Mouse (Mus musculus) heart, embryonic 15.5 days (tissue): Measurements from ENCODE around the gene Zfp128. TPM values are rescaled to one million over a fixed set of nuclear protein-coding genes. Genes with fewer than 3 reads are reported as not detected.
"Not testable (repeated sequence)": the region's sequence is repeated elsewhere in the genome, so short reads cannot be mapped to it uniquely, and the experiment has no call there.

Source experiments
- ATAC-seq: fragments of 200-750 bp; cut with Nextera tagmentation; replicated peaks from 2 replicates; pipeline ENCODE4 v1.8.0; 2017; ENCODE audit warnings: low read depth, moderate TSS enrichment; ENCODE audit not compliant: insufficient number of reproducible peaks, insufficient read depth, low FRiP score
- H3K27ac ChIP-seq: fragments of 300-500 bp; sonication (generic); 2 replicates; pipeline ENCODE4 v1.5.1; 2015; ENCODE audit warnings: mild to moderate bottlenecking, inconsistent platforms
- H3K27me3 ChIP-seq: fragments of 300-500 bp; sonication (generic); 2 replicates; pipeline ENCODE4 v1.6.1; 2015; ENCODE audit warnings: inconsistent platforms
- H3K36me3 ChIP-seq: fragments of 300-500 bp; sonication (generic); 2 replicates; pipeline ENCODE4 v1.6.1; 2015; ENCODE audit warnings: mild to moderate bottlenecking, inconsistent platforms
- H3K4me1 ChIP-seq: fragments of 300-500 bp; sonication (generic); replicated peaks from 2 replicates; pipeline ENCODE4 v1.6.1; 2015; ENCODE audit warnings: inconsistent platforms
- H3K4me2 ChIP-seq: fragments of 300-500 bp; sonication (generic); 2 replicates; pipeline ENCODE4 v1.6.1; 2015; ENCODE audit warnings: inconsistent platforms, mild to moderate bottlenecking, moderate library complexity
- H3K4me3 ChIP-seq: fragments of 300-500 bp; sonication (generic); 2 replicates; pipeline ENCODE4 v1.5.1; 2015; ENCODE audit warnings: mild to moderate bottlenecking, inconsistent platforms
- H3K9ac ChIP-seq: fragments of 300-500 bp; sonication (generic); 2 replicates; pipeline ENCODE4 v1.6.1; 2015; ENCODE audit warnings: mild to moderate bottlenecking, inconsistent platforms
- H3K9me3 ChIP-seq: fragments of 300-500 bp; sonication (generic); replicated peaks from 2 replicates; pipeline ENCODE4 v1.6.1; 2016; ENCODE audit warnings: inconsistent platforms
- WGBS: fragments of 180-500 bp; shearing (Covaris S2); methylation state at CpG from one replicate; pipeline ENCODE4 v1.1.7; 2015; ENCODE audit warnings: mixed read lengths; 5-methylcytosine and 5-hydroxymethylcytosine counted together
- polyA plus RNA-seq: library from polyadenylated mRNA; unstranded; fragments of >200 nt; fragmentation: Nextera tagmentation; extraction: Ambion mirVana; gene quantifications from 2 replicates; pipeline ENCODE4 v1.2.1, GENCODE M21; 2015

The Zfp128 gene
- 2.9 and 3.3 TPM in 2 replicates for polyA plus RNA-seq

- Histone ChIP-seq H3K27ac (peak within 1 kb of the TSS; percentile 38), H3K4me3 (peak within 1 kb of the TSS; percentile 84), H3K9ac (peak within 1 kb of the TSS; percentile 71), H3K27me3 (no peaks in the 10 kb centered on the region), H3K4me1 (peaks cover 8% of the 10 kb centered on the region), H3K36me3 (peaks cover 18% of the 10 kb centered on the region), H3K4me2 (peak within 1 kb of the TSS; percentile 74), H3K9me3 (no peaks in the 10 kb centered on the region; the same call in 1 of the 2 replicates)
- ATAC-seq, result peak; percentile 100
- under 1% methylated on average over 35 of the region's 35 CpGs for WGBS
These were observed at the start of gene Zfp128 for GRCm38 (mm10) chr7:12880911-12881660. Zfp128 (plus strand) TSS chr7:12881177.

GRCm38 (mm10) chr7:12834162-12835120 lies 46.5 kb upstream of the Zfp128 start, which contains the start of gene Zfp110:
Zfp110 (plus strand) TSS chr7:12834761.
- peak within 1 kb of the TSS; percentile 73 for H3K4me2 ChIP-seq
- peaks cover 6% of the 10 kb centered on the region; the same call in 1 of the 2 replicates for H3K4me1 ChIP-seq
- peaks cover 20% of the 10 kb centered on the region for H3K9me3 ChIP-seq
- H3K4me3 ChIP-seq, result peak within 1 kb of the TSS; percentile 63
- peak; percentile 96 for ATAC-seq
- H3K27me3 ChIP-seq, result no peaks in the 10 kb centered on the region
- 2% methylated on average over 47 of the region's 47 CpGs for WGBS
- peak within 1 kb of the TSS; percentile 78 for H3K27ac ChIP-seq
- H3K36me3 ChIP-seq, result peaks cover 35% of the 10 kb centered on the region
- peak within 1 kb of the TSS; percentile 60 for H3K9ac ChIP-seq

GRCm38 (mm10) chr7:12835193-12835671 lies 45.7 kb upstream of the Zfp128 start:
- ATAC-seq, result peak; percentile 16; the same call in 1 of the 2 replicates
- peaks cover 6% of the 10 kb centered on the region; the same call in 1 of the 2 replicates for H3K4me1 ChIP-seq
- peak overlapping the region; percentile 78 for H3K27ac ChIP-seq
- H3K4me2 ChIP-seq, result peak overlapping the region; percentile 73
- H3K36me3 ChIP-seq, result peaks cover 42% of the 10 kb centered on the region
- peaks cover 25% of the 10 kb centered on the region for H3K9me3 ChIP-seq
- H3K27me3 ChIP-seq, result no peaks in the 10 kb centered on the region
- WGBS, result 36% methylated on average over 13 of the region's 13 CpGs
- H3K4me3 ChIP-seq, result peak overlapping the region; percentile 63
- H3K9ac ChIP-seq, result peak overlapping the region; percentile 60

GRCm38 (mm10) chr7:12835779-12836178 lies 45.2 kb upstream of the Zfp128 start:
- Histone ChIP-seq H3K27ac (no peak overlapping the region), H3K27me3 (no peaks in the 10 kb centered on the region), H3K36me3 (peaks cover 47% of the 10 kb centered on the region), H3K9ac (no peak overlapping the region), H3K9me3 (peaks cover 29% of the 10 kb centered on the region), H3K4me3 (peak overlapping the region; percentile 63), H3K4me2 (peak overlapping the region; percentile 73), H3K4me1 (peaks cover 6% of the 10 kb centered on the region; the same call in 1 of the 2 replicates)
- 92% methylated on average over 4 of the region's 4 CpGs for WGBS
- ATAC-seq, result no peak

GRCm38 (mm10) chr7:12874301-12874700 lies 6.7 kb upstream of the Zfp128 start:
- Histone ChIP-seq H3K4me3 (no peak overlapping the region), H3K27ac (no peak overlapping the region), H3K27me3 (no peaks in the 10 kb centered on the region), H3K9ac (no peak overlapping the region), H3K4me1 (no peaks in the 10 kb centered on the region), H3K36me3 (no peaks in the 10 kb centered on the region), H3K9me3 (no peaks in the 10 kb centered on the region), H3K4me2 (no peak overlapping the region)
- ATAC-seq, result no peak
- 25% methylated on average over 3 of the region's 3 CpGs for WGBS

- H3K9ac ChIP-seq, result no peak overlapping the region
- H3K4me1 ChIP-seq, result peaks cover 8% of the 10 kb centered on the region
- no peak overlapping the region for H3K4me2 ChIP-seq
- no peak for ATAC-seq
- no peaks in the 10 kb centered on the region; the same call in 1 of the 2 replicates for H3K9me3 ChIP-seq
- H3K27ac ChIP-seq, result no peak overlapping the region
- no peaks in the 10 kb centered on the region for H3K27me3 ChIP-seq
- H3K4me3 ChIP-seq, result no peak overlapping the region
- H3K36me3 ChIP-seq, result peaks cover 7% of the 10 kb centered on the region; the same call in 1 of the 2 replicates
These were observed 941 bp upstream of the Zfp128 start for GRCm38 (mm10) chr7:12880036-12880435.

GRCm38 (mm10) chr7:12880497-12880896 lies 480 bp upstream of the Zfp128 start:
- WGBS, result 41% methylated on average over 8 of the region's 8 CpGs

GRCm38 (mm10) chr7:12886563-12887266 lies 5.7 kb downstream of the Zfp128 start:
- no peak overlapping the region for H3K4me2 ChIP-seq
- no peak overlapping the region for H3K27ac ChIP-seq
- WGBS, result 89% methylated on average over 12 of the region's 12 CpGs
- no peak overlapping the region for H3K9ac ChIP-seq
- H3K4me1 ChIP-seq, result peaks cover 5% of the 10 kb centered on the region
- ATAC-seq, result no peak
- peaks cover 64% of the 10 kb centered on the region for H3K36me3 ChIP-seq
- H3K27me3 ChIP-seq, result no peaks in the 10 kb centered on the region
- H3K9me3 ChIP-seq, result no peaks in the 10 kb centered on the region
- H3K4me3 ChIP-seq, result no peak overlapping the region

More at GRCm38 (mm10) chr7:12880497-12880896, 480 bp upstream of the Zfp128 start:
- not testable (repeated sequence) for H3K9me3 ChIP-seq, ATAC-seq, H3K4me1 ChIP-seq, H3K27ac ChIP-seq, H3K27me3 ChIP-seq
- H3K4me2 ChIP-seq, result peak overlapping the region; percentile 74
- peak overlapping the region; percentile 18; the same call in 1 of the 2 replicates for H3K9ac ChIP-seq
- peak overlapping the region; percentile 84 for H3K4me3 ChIP-seq
- H3K36me3 ChIP-seq, result peaks cover 12% of the 10 kb centered on the region

GRCm38 (mm10) chr7:12887585-12887984 lies 6.6 kb downstream of the Zfp128 start:
- H3K9ac ChIP-seq, result no peak overlapping the region
- 83% methylated on average over 5 of the region's 5 CpGs for WGBS

GRCm38 (mm10) chr7:12890928-12891327 lies 10.0 kb downstream of the Zfp128 start:
- Histone ChIP-seq H3K4me2 (no peak overlapping the region), H3K4me1 (no peaks in the 10 kb centered on the region), H3K36me3 (peaks cover 55% of the 10 kb centered on the region), H3K27ac (no peak overlapping the region), H3K4me3 (no peak overlapping the region), H3K9ac (no peak overlapping the region), H3K9me3 (no peaks in the 10 kb centered on the region), H3K27me3 (no peaks in the 10 kb centered on the region)
- WGBS, result 89% methylated on average over 14 of the region's 14 CpGs
- no peak for ATAC-seq

More at GRCm38 (mm10) chr7:12887585-12887984, 6.6 kb downstream of the Zfp128 start:
- peaks cover 71% of the 10 kb centered on the region for H3K36me3 ChIP-seq
- no peaks in the 10 kb centered on the region for H3K27me3 ChIP-seq
- ATAC-seq, result no peak
- H3K27ac ChIP-seq, result no peak overlapping the region
- H3K4me2 ChIP-seq, result no peak overlapping the region
- H3K4me3 ChIP-seq, result no peak overlapping the region
- no peaks in the 10 kb centered on the region for H3K4me1 ChIP-seq
- no peaks in the 10 kb centered on the region for H3K9me3 ChIP-seq
